Mouse (Mus musculus) heart, embryonic 14.5 days (tissue): ENCODE results near the gene Hes1. TPM values are rescaled to one million over a fixed set of nuclear protein-coding genes. Genes with fewer than 3 reads are reported as not detected.

Experiments used
- ATAC-seq: fragments of 200-750 bp; cut with Nextera tagmentation; 2 replicates; pipeline ENCODE4 v1.8.0; 2017; ENCODE audit warnings: low read depth, moderate TSS enrichment; ENCODE audit not compliant: insufficient number of reproducible peaks, insufficient read depth, low FRiP score
- H3K27ac ChIP-seq, 2 experiments: fragments of 200-500 bp in 1 of 2; fragments of 300-500 bp in 1 of 2; sonication (generic) in 1 of 2; replicated peaks in 1 of 2; 2 replicates each; pipeline ENCODE4 v1.5.1; 2012 to 2014; ENCODE audit warnings: low read depth in 2 of 2, low read length in 2 of 2, control low read depth in 1 of 2, mild to moderate bottlenecking in 1 of 2, mixed read lengths in 1 of 2; ENCODE audit not compliant: control insufficient read depth in 1 of 2, insufficient read depth in 1 of 2
- H3K27me3 ChIP-seq: fragments of 300-500 bp; sonication (generic); 2 replicates; pipeline ENCODE4 v1.6.1; 2014; ENCODE audit warnings: mild to moderate bottlenecking, low read length, control low read depth; ENCODE audit not compliant: control insufficient read depth, insufficient read depth
- H3K36me3 ChIP-seq: fragments of 300-500 bp; sonication (generic); 2 replicates; pipeline ENCODE4 v1.6.1; 2014; ENCODE audit warnings: mild to moderate bottlenecking, control low read depth, low read length, mixed read lengths; ENCODE audit not compliant: control insufficient read depth, insufficient read depth
- H3K4me1 ChIP-seq, 2 experiments: fragments of 200-500 bp in 1 of 2; fragments of 300-500 bp in 1 of 2; sonication (generic) in 1 of 2; 2 replicates each; pipeline ENCODE4 v1.6.1; 2012 to 2014; ENCODE audit warnings: low read length in 2 of 2, control low read depth in 1 of 2, mixed read lengths in 1 of 2; ENCODE audit not compliant: control insufficient read depth in 2 of 2, insufficient read depth in 2 of 2
- H3K4me2 ChIP-seq: fragments of 300-500 bp; sonication (generic); 2 replicates; pipeline ENCODE4 v1.6.1; 2014; ENCODE audit warnings: mild to moderate bottlenecking, low read length
- H3K4me3 ChIP-seq, 2 experiments: fragments of 200-500 bp in 1 of 2; fragments of 300-500 bp in 1 of 2; sonication (generic) in 1 of 2; 2 replicates each; pipeline ENCODE4 v1.5.1; 2012 to 2014; ENCODE audit warnings: low read length in 2 of 2, mild to moderate bottlenecking in 2 of 2, control low read depth in 1 of 2, low read depth in 1 of 2, moderate library complexity in 1 of 2; ENCODE audit not compliant: control insufficient read depth in 1 of 2, insufficient read depth in 1 of 2
- H3K9ac ChIP-seq: fragments of 300-500 bp; sonication (generic); 2 replicates; pipeline ENCODE4 v1.6.1; 2014; ENCODE audit warnings: mild to moderate bottlenecking, low read length
- H3K9me3 ChIP-seq: fragments of 300-500 bp; sonication (generic); 2 replicates; pipeline ENCODE4 v1.6.1; 2016; ENCODE audit warnings: low read length, control low read depth; ENCODE audit not compliant: control insufficient read depth
- WGBS: fragments of 180-500 bp; shearing (Covaris S2); extraction: QIAGEN DNeasy Blood & Tissue Kit; methylation state at CpG from one replicate; pipeline ENCODE4 v1.1.7; 2014; 5-methylcytosine and 5-hydroxymethylcytosine counted together
- polyA plus RNA-seq: library from polyadenylated mRNA; unstranded; fragments of >200 nt; fragmentation: Nextera tagmentation; extraction: Ambion mirVana; gene quantifications from 2 replicates; pipeline ENCODE4 v1.2.1, GENCODE M21; 2014

Gene Hes1
- polyA plus RNA-seq, 1 experiment from 2014 or later: 25.4 TPM

- 0% methylated on average over 44 of the region's 46 CpGs for WGBS
- H3K4me2 ChIP-seq: peak overlapping the region; percentile 86
- H3K9ac ChIP-seq: peak overlapping the region; percentile 90
- no peak for ATAC-seq
- peak overlapping the region; percentile 91 to 97 for H3K27ac ChIP-seq
- H3K4me3 ChIP-seq: peak overlapping the region; percentile 77 to 80
- H3K27me3 ChIP-seq: no peaks in the 10 kb centered on the region
- peaks cover 32 to 38% of the 10 kb centered on the region in 2 experiments for H3K4me1 ChIP-seq
- H3K9me3 ChIP-seq: no peaks in the 10 kb centered on the region
- H3K36me3 ChIP-seq: no peaks in the 10 kb centered on the region
Measured at GRCm38 (mm10) chr16:30066852-30067301, 2.7 kb downstream of the Hes1 start.

GRCm38 (mm10) chr16:30068041-30069020 is 4.1 kb downstream of the Hes1 start:
- no peaks in the 10 kb centered on the region for H3K36me3 ChIP-seq
- peak overlapping the region; percentile 86 for H3K4me2 ChIP-seq
- peak overlapping the region; percentile 18 to 31 for H3K4me3 ChIP-seq
- H3K9me3 ChIP-seq: no peaks in the 10 kb centered on the region
- ATAC-seq: no peak
- peak overlapping the region; percentile 24 to 59 for H3K27ac ChIP-seq
- 2% methylated on average over 36 of the region's 36 CpGs for WGBS
- H3K4me1 ChIP-seq: peaks cover 22 to 27% of the 10 kb centered on the region in 2 experiments
- H3K9ac ChIP-seq: peak overlapping the region; percentile 60
- H3K27me3 ChIP-seq: no peaks in the 10 kb centered on the region

DNA sequence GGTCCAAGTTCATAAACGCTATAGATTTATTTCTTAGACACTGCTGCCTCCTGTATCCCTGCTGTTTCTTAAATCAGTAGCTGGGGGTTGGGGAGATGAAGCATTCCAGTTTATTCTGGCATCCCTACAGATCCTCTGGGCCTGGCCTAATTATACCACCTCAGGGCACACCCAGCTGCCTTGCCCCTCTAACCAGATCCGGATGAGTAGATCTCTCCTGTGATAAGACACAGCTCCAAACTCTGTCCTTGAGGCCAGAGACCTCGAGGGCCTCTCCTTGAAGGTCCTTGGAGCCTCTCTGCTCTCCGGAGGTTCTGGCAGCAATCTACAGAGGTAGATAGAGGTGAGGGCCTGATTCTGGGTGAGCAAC is 5.4 kb downstream of the Hes1 start:
- H3K4me1 ChIP-seq: peaks cover 20 to 27% of the 10 kb centered on the region in 2 experiments
- H3K27me3 ChIP-seq: no peaks in the 10 kb centered on the region
- H3K4me3 ChIP-seq: peak overlapping the region; percentile 48 to 52
- no peaks in the 10 kb centered on the region for H3K36me3 ChIP-seq
- no peak for ATAC-seq
- H3K9ac ChIP-seq: peak overlapping the region; percentile 78
- peak overlapping the region; percentile 87 to 93 for H3K27ac ChIP-seq
- peak overlapping the region; percentile 86 for H3K4me2 ChIP-seq
- H3K9me3 ChIP-seq: no peaks in the 10 kb centered on the region
- 5% methylated on average over 4 of the region's 4 CpGs for WGBS

GRCm38 (mm10) chr16:30069950-30070770 is 6.0 kb downstream of the Hes1 start:
- H3K9ac ChIP-seq: peak overlapping the region; percentile 78
- H3K27me3 ChIP-seq: no peaks in the 10 kb centered on the region
- H3K36me3 ChIP-seq: no peaks in the 10 kb centered on the region
- peak overlapping the region; percentile 93 for H3K27ac ChIP-seq
- H3K4me1 ChIP-seq: peaks cover 19 to 27% of the 10 kb centered on the region in 2 experiments
- peak; percentile 81 for ATAC-seq
- under 1% methylated on average over 62 of the region's 82 CpGs for WGBS
- H3K4me3 ChIP-seq: peak overlapping the region; percentile 48 to 52
- peak overlapping the region; percentile 86 for H3K4me2 ChIP-seq
- no peaks in the 10 kb centered on the region for H3K9me3 ChIP-seq

GRCm38 (mm10) chr16:30070771-30071191 is 6.6 kb downstream of the Hes1 start:
- Histone ChIP-seq H3K9me3 (no peaks in the 10 kb centered on the region), H3K9ac (peak overlapping the region; percentile 78), H3K27ac (peak overlapping the region; percentile 93), H3K4me3 (peak overlapping the region; percentile 48 to 52), H3K36me3 (no peaks in the 10 kb centered on the region), H3K4me1 (peaks cover 19 to 27% of the 10 kb centered on the region in 2 experiments), H3K27me3 (no peaks in the 10 kb centered on the region), H3K4me2 (peak overlapping the region; percentile 86)
- WGBS: 10% methylated on average over 12 of the region's 12 CpGs
- ATAC-seq: no peak; the same call in 1 of the 2 replicates

DNA sequence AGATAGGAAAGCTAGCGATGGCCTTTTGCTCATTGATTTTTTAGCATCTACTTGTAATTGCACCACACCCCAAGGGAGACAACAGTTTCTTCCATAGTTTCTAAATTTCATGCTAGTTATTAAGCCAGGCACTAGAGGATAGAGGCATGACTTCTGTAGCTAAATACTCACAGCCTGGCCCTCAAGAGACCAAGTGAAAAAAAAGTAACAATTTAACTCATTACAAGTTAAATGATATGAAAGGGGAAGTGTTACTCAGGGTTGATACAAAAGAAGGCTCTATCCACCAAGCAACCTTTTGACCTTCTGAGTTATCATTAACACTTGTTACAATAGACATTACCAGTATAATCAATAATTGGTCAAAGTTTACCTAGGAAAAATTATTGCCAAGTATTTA is 9.1 kb downstream of the Hes1 start:
- Histone ChIP-seq H3K4me3 (no peak overlapping the region), H3K36me3 (no peaks in the 10 kb centered on the region), H3K9me3 (no peaks in the 10 kb centered on the region), H3K27ac (no peak overlapping the region), H3K4me2 (no peak overlapping the region), H3K27me3 (no peaks in the 10 kb centered on the region), H3K4me1 (peaks cover 14 to 21% of the 10 kb centered on the region in 2 experiments), H3K9ac (no peak overlapping the region)
- ATAC-seq: no peak
- 91% methylated on average over 1 of the region's 1 CpGs for WGBS

GRCm38 (mm10) chr16:30081498-30081897 is 17.3 kb downstream of the Hes1 start:
- no peaks in the 10 kb centered on the region for H3K9me3 ChIP-seq
- no peak overlapping the region for H3K9ac ChIP-seq
- ATAC-seq: no peak
- H3K4me1 ChIP-seq: peaks cover 0 to 5% of the 10 kb centered on the region in 2 experiments; a peak in 1 of 4 replicates
- H3K4me2 ChIP-seq: no peak overlapping the region
- no peaks in the 10 kb centered on the region for H3K27me3 ChIP-seq
- no peaks in the 10 kb centered on the region for H3K36me3 ChIP-seq
- no peak overlapping the region for H3K4me3 ChIP-seq
- WGBS: 68% methylated on average over 4 of the region's 4 CpGs
- no peak overlapping the region for H3K27ac ChIP-seq
